Mouse (Mus musculus): ENCODE results near the gene Scimp.

Gene Scimp

GRCm38 (mm10) chr11:70812365-70812764, at the start of gene Scimp:
TSS of gene Scimp (minus strand) at chr11:70812586.
- no peak for DNase-seq (ENCODE audit: low read depth, low spot score)

- no peak for DNase-seq (ENCODE audit: low read depth, low spot score)
Measured at GRCm38 (mm10) chr11:70860371-70860770, 48.0 kb upstream of the Scimp start.

- DNase-seq (ENCODE audit: low read depth, low spot score): no peak
Measured at GRCm38 (mm10) chr11:70846029-70846428, 33.6 kb upstream of the Scimp start.

GRCm38 (mm10) chr11:70845457-70845978, 33.1 kb upstream of the Scimp start:
- DNase-seq (ENCODE audit: low read depth, low spot score): no peak

- peak; percentile 95 for DNase-seq (ENCODE audit: low read depth, low spot score)
Measured at GRCm38 (mm10) chr11:70844559-70845456, 32.4 kb upstream of the Scimp start, which contains the start of gene Rabep1. TSS of gene Rabep1 (plus strand) at chr11:70844778.

- no peak for DNase-seq (ENCODE audit: low read depth, low spot score)
Measured at GRCm38 (mm10) chr11:70843701-70844551, 31.5 kb upstream of the Scimp start.

- DNase-seq (ENCODE audit: low read depth, low spot score): no peak
Measured at GRCm38 (mm10) chr11:70842983-70843382, 30.6 kb upstream of the Scimp start.

- no peak for DNase-seq (ENCODE audit: low read depth, low spot score)
Measured at GRCm38 (mm10) chr11:70838610-70839009, 26.2 kb upstream of the Scimp start.

GRCm38 (mm10) chr11:70837031-70837430, 24.6 kb upstream of the Scimp start:
- no peak for DNase-seq (ENCODE audit: low read depth, low spot score)

- DNase-seq (ENCODE audit: low read depth, low spot score): no peak
Measured at GRCm38 (mm10) chr11:70835381-70835831, 23.0 kb upstream of the Scimp start.

GRCm38 (mm10) chr11:70833831-70834230, 21.4 kb upstream of the Scimp start:
- no peak for DNase-seq (ENCODE audit: low read depth, low spot score)

- DNase-seq (ENCODE audit: low read depth, low spot score): no peak
Measured at GRCm38 (mm10) chr11:70833408-70833807, 21.0 kb upstream of the Scimp start.

- DNase-seq (ENCODE audit: low read depth, low spot score): no peak
Measured at GRCm38 (mm10) chr11:70831201-70831600, 18.8 kb upstream of the Scimp start.

- DNase-seq (ENCODE audit: low read depth, low spot score): no peak
Measured at GRCm38 (mm10) chr11:70828975-70829615, 16.7 kb upstream of the Scimp start.

- peak; percentile 70 for DNase-seq (ENCODE audit: low read depth, low spot score)
Measured at GRCm38 (mm10) chr11:70826207-70826606, 13.8 kb upstream of the Scimp start.

GRCm38 (mm10) chr11:70821728-70822591, 9.6 kb upstream of the Scimp start:
- no peak for DNase-seq (ENCODE audit: low read depth, low spot score)

GRCm38 (mm10) chr11:70820120-70820519, 7.7 kb upstream of the Scimp start:
- DNase-seq (ENCODE audit: low read depth, low spot score): no peak

- no peak for DNase-seq (ENCODE audit: low read depth, low spot score)
Measured at GRCm38 (mm10) chr11:70816770-70817169, 4.4 kb upstream of the Scimp start.

GRCm38 (mm10) chr11:70815498-70816078, 3.2 kb upstream of the Scimp start:
- DNase-seq (ENCODE audit: low read depth, low spot score): peak; percentile 87

- DNase-seq (ENCODE audit: low read depth, low spot score): no peak
Measured at GRCm38 (mm10) chr11:70815071-70815470, 2.7 kb upstream of the Scimp start.
